Mouse (Mus musculus): ENCODE measurements at regions not wholly inside any gene's neighbourhood (a gene's known extent, or its start where the extent isn't known, plus 50 kb on each side); places are given as distances from the start of the nearest gene placed in this dataset.
A peak's percentile ranks its signal among the peaks of the same experiment; 100 is the strongest.

- H3K4me2 ChIP-seq, result no peak overlapping the region
- 79% methylated on average over 3 of the region's 3 CpGs for WGBS
These were observed 597.7 kb downstream of the 1190002N15Rik start for GRCm38 (mm10) chr9:93940193-93940592.

GRCm38 (mm10) chr9:93930684-93931083 is 607.2 kb downstream of the 1190002N15Rik start:
- H3K4me1 ChIP-seq (ENCODE audit: control insufficient read depth, insufficient read depth, low read length), result no peaks in the 10 kb centered on the region
- 75% methylated on average over 2 of the region's 2 CpGs for WGBS
- H3K9me3 ChIP-seq (ENCODE audit: control insufficient read depth, low read length), result no peaks in the 10 kb centered on the region; the same call in 1 of the 2 replicates
- ATAC-seq (ENCODE audit: low FRiP score), result no peak
- H3K27ac ChIP-seq (ENCODE audit: low read depth, low read length), result no peak overlapping the region
- H3K9ac ChIP-seq (ENCODE audit: low read length), result no peak overlapping the region
- no peaks in the 10 kb centered on the region for H3K36me3 ChIP-seq (ENCODE audit: control insufficient read depth, insufficient read depth, low read length)
- no peak overlapping the region for H3K4me3 ChIP-seq (ENCODE audit: low read depth, low read length)
- no peak for DNase-seq (ENCODE audit: low spot score, missing footprints)
- H3K4me2 ChIP-seq, result no peak overlapping the region
- H3K27me3 ChIP-seq (ENCODE audit: control insufficient read depth, insufficient read depth, low read length), result no peaks in the 10 kb centered on the region

More at GRCm38 (mm10) chr9:93940193-93940592, 597.7 kb downstream of the 1190002N15Rik start:
- no peaks in the 10 kb centered on the region for H3K27me3 ChIP-seq (ENCODE audit: control insufficient read depth, insufficient read depth, low read length)
- no peaks in the 10 kb centered on the region for H3K4me1 ChIP-seq (ENCODE audit: control insufficient read depth, insufficient read depth, low read length)
- no peak overlapping the region for H3K27ac ChIP-seq (ENCODE audit: low read depth, low read length)
- ATAC-seq (ENCODE audit: low FRiP score) (no peak), DNase-seq (ENCODE audit: low spot score, missing footprints) (peak; percentile 76)
- H3K9me3 ChIP-seq (ENCODE audit: control insufficient read depth, low read length), result no peaks in the 10 kb centered on the region
- H3K36me3 ChIP-seq (ENCODE audit: control insufficient read depth, insufficient read depth, low read length), result no peaks in the 10 kb centered on the region
- no peak overlapping the region for H3K4me3 ChIP-seq (ENCODE audit: low read depth, low read length)
- H3K9ac ChIP-seq (ENCODE audit: low read length), result no peak overlapping the region

GRCm38 (mm10) chr9:93889256-93889655 is 648.6 kb downstream of the 1190002N15Rik start:
- no peak for ATAC-seq (ENCODE audit: low FRiP score)

DNA sequence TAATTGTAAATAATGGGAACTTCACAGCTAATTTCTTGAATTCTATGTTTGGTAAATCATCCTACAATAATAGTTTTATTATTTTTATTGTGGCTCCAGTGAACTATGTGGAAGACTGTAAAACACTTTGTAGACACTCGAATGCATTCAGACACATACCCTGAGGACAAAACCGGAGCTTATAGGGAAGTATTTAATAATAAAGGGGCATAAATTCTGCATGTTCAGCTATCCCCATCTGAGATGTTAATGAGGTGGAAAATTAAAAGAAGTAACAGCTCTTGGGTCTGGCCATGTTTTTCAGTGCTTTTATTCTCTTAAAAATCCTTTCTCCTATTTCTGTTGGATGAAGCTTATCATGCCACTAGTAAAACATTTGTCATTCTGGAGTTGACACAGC is 657.8 kb downstream of the 1190002N15Rik start:
- Histone ChIP-seq H3K4me2 (no peak overlapping the region), H3K36me3 (ENCODE audit: control insufficient read depth, insufficient read depth, low read length) (no peaks in the 10 kb centered on the region), H3K4me3 (ENCODE audit: low read depth, low read length) (no peak overlapping the region), H3K9ac (ENCODE audit: low read length) (no peak overlapping the region), H3K27ac (ENCODE audit: low read depth, low read length) (no peak overlapping the region), H3K4me1 (ENCODE audit: control insufficient read depth, insufficient read depth, low read length) (no peaks in the 10 kb centered on the region), H3K9me3 (ENCODE audit: control insufficient read depth, low read length) (no peaks in the 10 kb centered on the region), H3K27me3 (ENCODE audit: control insufficient read depth, insufficient read depth, low read length) (no peaks in the 10 kb centered on the region)
- DNase-seq (ENCODE audit: low spot score, missing footprints), result no peak
- WGBS, result 71% methylated on average over 2 of the region's 2 CpGs
- no peak for ATAC-seq (ENCODE audit: low FRiP score)

More at GRCm38 (mm10) chr9:93889256-93889655, 648.6 kb downstream of the 1190002N15Rik start:
- no peak overlapping the region for H3K4me2 ChIP-seq
- H3K4me3 ChIP-seq (ENCODE audit: low read depth, low read length), result no peak overlapping the region
- H3K27ac ChIP-seq (ENCODE audit: low read depth, low read length), result no peak overlapping the region
- 86% methylated on average over 1 of the region's 1 CpGs for WGBS
- H3K9me3 ChIP-seq (ENCODE audit: control insufficient read depth, low read length), result no peaks in the 10 kb centered on the region
- no peaks in the 10 kb centered on the region for H3K36me3 ChIP-seq (ENCODE audit: control insufficient read depth, insufficient read depth, low read length)
- H3K4me1 ChIP-seq (ENCODE audit: control insufficient read depth, insufficient read depth, low read length), result no peaks in the 10 kb centered on the region
- H3K27me3 ChIP-seq (ENCODE audit: control insufficient read depth, insufficient read depth, low read length), result no peaks in the 10 kb centered on the region
- H3K9ac ChIP-seq (ENCODE audit: low read length), result no peak overlapping the region
- no peak for DNase-seq (ENCODE audit: low spot score, missing footprints)

DNA sequence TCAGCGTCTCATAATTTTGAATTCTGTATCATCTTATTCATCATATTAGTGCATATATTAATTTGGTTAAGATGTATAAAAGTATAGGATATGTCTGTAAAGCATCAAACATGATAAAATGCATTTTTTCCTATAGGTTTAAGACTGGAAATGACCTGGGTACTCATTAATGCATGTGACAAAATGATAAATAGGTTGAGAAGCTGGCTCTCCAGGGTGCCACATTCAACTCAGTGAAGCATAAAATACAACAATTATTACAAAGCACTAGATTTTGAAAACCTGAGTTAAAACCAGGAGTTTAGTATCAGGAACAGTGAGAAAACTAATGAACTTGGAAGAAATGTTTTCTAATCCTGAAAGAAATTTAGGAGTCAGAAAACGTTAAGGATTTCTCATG is 658.3 kb downstream of the 1190002N15Rik start:
- 78% methylated on average over 2 of the region's 2 CpGs for WGBS
- Histone ChIP-seq H3K4me2 (no peak overlapping the region), H3K27me3 (ENCODE audit: control insufficient read depth, insufficient read depth, low read length) (no peaks in the 10 kb centered on the region), H3K27ac (ENCODE audit: low read depth, low read length) (no peak overlapping the region), H3K9ac (ENCODE audit: low read length) (no peak overlapping the region), H3K4me3 (ENCODE audit: low read depth, low read length) (no peak overlapping the region), H3K4me1 (ENCODE audit: control insufficient read depth, insufficient read depth, low read length) (no peaks in the 10 kb centered on the region), H3K36me3 (ENCODE audit: control insufficient read depth, insufficient read depth, low read length) (no peaks in the 10 kb centered on the region), H3K9me3 (ENCODE audit: control insufficient read depth, low read length) (no peaks in the 10 kb centered on the region)
- ATAC-seq (ENCODE audit: low FRiP score), result no peak
- no peak for DNase-seq (ENCODE audit: low spot score, missing footprints)

DNA sequence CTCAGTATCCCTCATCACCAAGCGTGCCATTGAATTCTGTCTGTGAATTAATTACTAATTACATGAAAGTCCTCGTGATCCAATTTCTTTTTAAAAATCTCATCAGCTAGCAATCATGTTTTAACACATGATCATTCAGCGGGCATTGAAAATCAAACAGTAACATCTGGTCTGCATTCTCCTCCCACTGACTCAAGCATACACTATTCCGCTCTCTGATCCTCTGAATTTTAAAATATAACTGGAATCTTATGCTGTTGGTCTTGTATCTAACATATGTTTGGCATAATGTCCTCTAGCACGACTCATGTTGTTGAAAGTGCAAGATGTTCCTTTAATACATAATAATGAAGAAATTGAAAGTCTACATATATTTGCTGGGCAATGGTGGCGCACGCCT is 667.1 kb downstream of the 1190002N15Rik start:
- no peaks in the 10 kb centered on the region for H3K27me3 ChIP-seq (ENCODE audit: control insufficient read depth, insufficient read depth, low read length)
- no peaks in the 10 kb centered on the region for H3K9me3 ChIP-seq (ENCODE audit: control insufficient read depth, low read length)
- no peak overlapping the region for H3K4me2 ChIP-seq
- H3K4me1 ChIP-seq (ENCODE audit: control insufficient read depth, insufficient read depth, low read length), result no peaks in the 10 kb centered on the region
- H3K27ac ChIP-seq (ENCODE audit: low read depth, low read length), result no peak overlapping the region
- 82% methylated on average over 7 of the region's 7 CpGs for WGBS
- H3K9ac ChIP-seq (ENCODE audit: low read length), result no peak overlapping the region
- no peak overlapping the region for H3K4me3 ChIP-seq (ENCODE audit: low read depth, low read length)
- no peaks in the 10 kb centered on the region for H3K36me3 ChIP-seq (ENCODE audit: control insufficient read depth, insufficient read depth, low read length)
- ATAC-seq (ENCODE audit: low FRiP score), result no peak
- no peak for DNase-seq (ENCODE audit: low spot score, missing footprints)

DNA sequence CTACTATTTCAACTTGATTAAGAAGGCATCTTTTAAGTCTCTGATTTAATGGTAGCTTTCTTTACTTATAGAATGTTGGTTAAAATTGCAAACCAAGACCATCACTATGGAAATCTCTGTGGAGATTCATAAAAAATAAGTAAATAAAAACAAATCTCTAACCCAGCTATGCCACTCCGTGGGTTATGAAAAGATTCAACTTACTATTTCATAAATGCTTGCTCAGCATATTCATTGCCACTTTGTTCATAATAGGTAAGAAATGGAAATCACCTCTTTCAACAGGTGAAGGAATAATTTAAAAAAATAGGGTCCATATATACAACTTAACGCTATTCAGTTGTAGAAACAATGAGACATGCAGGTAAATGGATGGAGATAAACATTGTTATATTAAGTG is 679.9 kb downstream of the 1190002N15Rik start:
- WGBS, result 80% methylated on average over 2 of the region's 2 CpGs
- no peak overlapping the region for H3K4me3 ChIP-seq (ENCODE audit: low read depth, low read length)
- no peak overlapping the region for H3K9ac ChIP-seq (ENCODE audit: low read length)
- DNase-seq (ENCODE audit: low spot score, missing footprints), result no peak
- no peak overlapping the region for H3K4me2 ChIP-seq
- H3K27me3 ChIP-seq (ENCODE audit: control insufficient read depth, insufficient read depth, low read length), result no peaks in the 10 kb centered on the region
- no peaks in the 10 kb centered on the region for H3K4me1 ChIP-seq (ENCODE audit: control insufficient read depth, insufficient read depth, low read length)
- no peak for ATAC-seq (ENCODE audit: low FRiP score)
- H3K27ac ChIP-seq (ENCODE audit: low read depth, low read length), result no peak overlapping the region
- no peaks in the 10 kb centered on the region for H3K36me3 ChIP-seq (ENCODE audit: control insufficient read depth, insufficient read depth, low read length)
- no peaks in the 10 kb centered on the region for H3K9me3 ChIP-seq (ENCODE audit: control insufficient read depth, low read length)

DNA sequence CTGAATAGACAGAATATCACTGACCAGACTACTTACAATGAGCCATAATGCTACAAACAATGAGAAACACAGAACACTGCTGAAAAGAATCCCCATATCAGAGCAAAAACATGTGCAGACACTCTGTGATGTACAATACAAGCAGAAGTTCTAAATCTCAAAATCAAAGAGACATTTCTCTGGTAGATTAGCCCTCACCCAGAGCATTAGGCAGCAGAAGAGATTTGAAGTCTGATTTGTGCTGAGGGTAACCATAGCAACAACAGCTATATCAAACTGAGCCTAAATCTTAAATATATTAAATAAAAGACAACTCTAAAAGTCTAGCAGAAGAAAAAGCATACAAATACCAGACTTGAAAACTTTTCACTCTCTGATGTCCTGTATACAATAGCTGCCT is 691.5 kb downstream of the 1190002N15Rik start:
- Histone ChIP-seq H3K4me1 (ENCODE audit: control insufficient read depth, insufficient read depth, low read length) (no peaks in the 10 kb centered on the region), H3K4me3 (ENCODE audit: low read depth, low read length) (no peak overlapping the region), H3K27ac (ENCODE audit: low read depth, low read length) (no peak overlapping the region), H3K27me3 (ENCODE audit: control insufficient read depth, insufficient read depth, low read length) (no peaks in the 10 kb centered on the region), H3K9ac (ENCODE audit: low read length) (no peak overlapping the region), H3K9me3 (ENCODE audit: control insufficient read depth, low read length) (no peaks in the 10 kb centered on the region), H3K36me3 (ENCODE audit: control insufficient read depth, insufficient read depth, low read length) (no peaks in the 10 kb centered on the region), H3K4me2 (no peak overlapping the region)
- DNase-seq (ENCODE audit: low spot score, missing footprints), result no peak
- no peak for ATAC-seq (ENCODE audit: low FRiP score)

DNA sequence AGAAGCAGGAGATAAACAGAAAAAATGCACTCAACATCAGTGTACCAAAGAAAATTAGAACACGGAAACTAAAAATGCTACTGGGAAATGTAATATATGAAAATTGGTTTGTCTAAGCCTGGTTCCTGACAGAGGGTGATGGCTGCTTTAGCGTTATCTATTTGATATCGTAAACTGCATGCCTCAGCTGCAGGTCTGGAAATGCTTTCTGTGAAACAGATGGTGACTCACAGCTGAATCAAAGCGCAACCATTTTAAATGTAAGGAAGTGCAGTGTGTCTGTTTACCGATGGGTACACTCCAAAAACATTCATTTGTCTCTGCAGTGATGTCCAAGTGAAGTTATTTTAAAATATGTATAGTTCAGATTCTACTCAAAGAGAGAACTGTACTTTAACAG is 694.0 kb downstream of the 1190002N15Rik start:
- H3K27me3 ChIP-seq (ENCODE audit: control insufficient read depth, insufficient read depth, low read length), result no peaks in the 10 kb centered on the region
- H3K4me2 ChIP-seq, result no peak overlapping the region
- no peak for ATAC-seq (ENCODE audit: low FRiP score)
- no peak for DNase-seq (ENCODE audit: low spot score, missing footprints)
- H3K27ac ChIP-seq (ENCODE audit: low read depth, low read length), result no peak overlapping the region
- no peak overlapping the region for H3K9ac ChIP-seq (ENCODE audit: low read length)
- no peaks in the 10 kb centered on the region for H3K36me3 ChIP-seq (ENCODE audit: control insufficient read depth, insufficient read depth, low read length)
- WGBS, result 93% methylated on average over 5 of the region's 5 CpGs
- no peaks in the 10 kb centered on the region for H3K9me3 ChIP-seq (ENCODE audit: control insufficient read depth, low read length)
- no peak overlapping the region for H3K4me3 ChIP-seq (ENCODE audit: low read depth, low read length)
- H3K4me1 ChIP-seq (ENCODE audit: control insufficient read depth, insufficient read depth, low read length), result no peaks in the 10 kb centered on the region

Data from midbrain, embryonic 11.5 days (tissue).